Mouse (Mus musculus): Measurements from ENCODE around the gene Calu.
A peak's percentile ranks its signal among the peaks of the same experiment; 100 is the strongest.
"Not testable (repeated sequence)": the region's sequence is repeated elsewhere in the genome, so short reads cannot be mapped to it uniquely, and the experiment has no call there.

The Calu gene

GRCm38 (mm10) chr6:29347665-29348370 is at the start of gene Calu:
Calu (plus strand) TSS chr6:29348069.
- peak; percentile 99 for DNase-seq (ENCODE audit: low read depth, low spot score)

GRCm38 (mm10) chr6:29299112-29299511 is 48.8 kb upstream of the Calu start:
- DNase-seq (ENCODE audit: low read depth, low spot score), result no peak

- DNase-seq (ENCODE audit: low read depth, low spot score), result no peak
These were observed 44.6 kb upstream of the Calu start for GRCm38 (mm10) chr6:29303251-29303650.

- DNase-seq (ENCODE audit: low read depth, low spot score), result no peak
These were observed 44.1 kb upstream of the Calu start for GRCm38 (mm10) chr6:29303726-29304125.

GRCm38 (mm10) chr6:29305462-29305861 is 42.4 kb upstream of the Calu start:
- DNase-seq (ENCODE audit: low read depth, low spot score), result no peak

GRCm38 (mm10) chr6:29308846-29309605 is 38.8 kb upstream of the Calu start:
- DNase-seq (ENCODE audit: low read depth, low spot score), result no peak

GRCm38 (mm10) chr6:29313690-29314202 is 34.1 kb upstream of the Calu start:
- no peak for DNase-seq (ENCODE audit: low read depth, low spot score)

GRCm38 (mm10) chr6:29317286-29317685 is 30.6 kb upstream of the Calu start:
- DNase-seq (ENCODE audit: low read depth, low spot score), result no peak

- no peak for DNase-seq (ENCODE audit: low read depth, low spot score)
These were observed 29.9 kb upstream of the Calu start for GRCm38 (mm10) chr6:29317941-29318340.

- DNase-seq (ENCODE audit: low read depth, low spot score), result no peak
These were observed 29.0 kb upstream of the Calu start, which contains the start of gene Fam71f1 for GRCm38 (mm10) chr6:29318879-29319278. Fam71f1 (plus strand) TSS chr6:29319140.

- DNase-seq (ENCODE audit: low read depth, low spot score), result no peak
These were observed 26.3 kb upstream of the Calu start for GRCm38 (mm10) chr6:29321586-29321985.

- DNase-seq (ENCODE audit: low read depth, low spot score), result no peak
These were observed 25.7 kb upstream of the Calu start for GRCm38 (mm10) chr6:29322147-29322546.

GRCm38 (mm10) chr6:29322735-29323134 is 25.1 kb upstream of the Calu start:
- no peak for DNase-seq (ENCODE audit: low read depth, low spot score)

GRCm38 (mm10) chr6:29326961-29327360 is 20.9 kb upstream of the Calu start:
- no peak for DNase-seq (ENCODE audit: low read depth, low spot score)

- no peak for DNase-seq (ENCODE audit: low read depth, low spot score)
These were observed 18.4 kb upstream of the Calu start for GRCm38 (mm10) chr6:29329514-29329913.

GRCm38 (mm10) chr6:29346512-29346911 is 1.4 kb upstream of the Calu start:
- DNase-seq (ENCODE audit: low read depth, low spot score), result not testable (repeated sequence)

- DNase-seq (ENCODE audit: low read depth, low spot score), result no peak
These were observed 680 bp upstream of the Calu start for GRCm38 (mm10) chr6:29347189-29347588.

GRCm38 (mm10) chr6:29348371-29348724 is 479 bp downstream of the Calu start:
- DNase-seq (ENCODE audit: low read depth, low spot score), result no peak

GRCm38 (mm10) chr6:29351613-29352012 is 3.7 kb downstream of the Calu start:
- no peak for DNase-seq (ENCODE audit: low read depth, low spot score)

GRCm38 (mm10) chr6:29352816-29353215 is 4.9 kb downstream of the Calu start:
- DNase-seq (ENCODE audit: low read depth, low spot score), result no peak

GRCm38 (mm10) chr6:29359386-29359785 is 11.5 kb downstream of the Calu start:
- no peak for DNase-seq (ENCODE audit: low read depth, low spot score)

- DNase-seq (ENCODE audit: low read depth, low spot score), result no peak
These were observed 12.3 kb downstream of the Calu start for GRCm38 (mm10) chr6:29360211-29360610.
